Mouse (Mus musculus): ENCODE results near the gene Gnb2.

- TF ChIP-seq POLR2A (IDR thresholded peaks at IDR 0.05; ENCODE audit: low read depth, low read length) (no peak), CTCF (conservative IDR thresholded peaks at IDR 0.05; ENCODE audit: insufficient read depth, insufficient read length, low read depth, low read length) (no peak; the same call in 1 of the 2 replicates)
Observed at GRCm38 (mm10) chr5:137570691-137571586, 37.6 kb upstream of the Gnb2 start.
